Mouse (Mus musculus) midbrain, postnatal 0 days (tissue): ENCODE measurements around the gene Prkd3. TPM values are rescaled to one million over a fixed set of nuclear protein-coding genes. Genes with fewer than 3 reads are reported as not detected.

Experiments
- ATAC-seq: fragments of 200-750 bp; cut with Nextera tagmentation; 2 replicates; pipeline ENCODE4 v1.8.0; 2017; ENCODE audit warnings: moderate number of reproducible peaks, mild to moderate bottlenecking, moderate TSS enrichment, moderate library complexity; ENCODE audit not compliant: low FRiP score
- DNase-seq: peaks from one replicate; pipeline ENCODE4 v3.0.0-alpha.2; 2015; ENCODE audit warnings: low spot score
- H3K27ac ChIP-seq: fragments of 300-500 bp; sonication (generic); 2 replicates; pipeline ENCODE4 v1.5.1; 2014; ENCODE audit warnings: low read depth, mild to moderate bottlenecking, low read length, mixed read lengths
- H3K27me3 ChIP-seq: fragments of 300-500 bp; sonication (generic); 2 replicates; pipeline ENCODE4 v1.6.1; 2014; ENCODE audit warnings: low read length, control low read depth, mixed read lengths; ENCODE audit not compliant: insufficient read depth
- H3K36me3 ChIP-seq: fragments of 300-500 bp; sonication (generic); 2 replicates; pipeline ENCODE4 v1.6.1; 2014; ENCODE audit warnings: low read length, control low read depth, mixed read lengths; ENCODE audit not compliant: insufficient read depth
- H3K4me1 ChIP-seq: fragments of 300-500 bp; sonication (generic); 2 replicates; pipeline ENCODE4 v1.6.1; 2014; ENCODE audit warnings: mild to moderate bottlenecking, control low read depth, antibody characterized with exemption, low read length, mixed read lengths; ENCODE audit not compliant: insufficient read depth
- H3K4me2 ChIP-seq: fragments of 300-500 bp; sonication (generic); 2 replicates; pipeline ENCODE4 v1.6.1; 2014; ENCODE audit warnings: low read depth, mild to moderate bottlenecking, low read length, mixed read lengths; ENCODE audit not compliant: poor library complexity, severe bottlenecking
- H3K4me3 ChIP-seq: fragments of 300-500 bp; sonication (generic); 2 replicates; pipeline ENCODE4 v1.5.1; 2014; ENCODE audit warnings: low read depth, mild to moderate bottlenecking, low read length, moderate library complexity
- H3K9ac ChIP-seq: fragments of 300-500 bp; sonication (generic); replicated peaks from 2 replicates; pipeline ENCODE4 v1.6.1; 2014; ENCODE audit warnings: mild to moderate bottlenecking, low read length, moderate library complexity, mixed read lengths; ENCODE audit not compliant: poor library complexity, severe bottlenecking
- H3K9me3 ChIP-seq: fragments of 300-500 bp; sonication (generic); 2 replicates; pipeline ENCODE4 v1.6.1; 2016; ENCODE audit warnings: low read length, control low read depth
- CTCF ChIP-seq: IDR thresholded peaks from 2 replicates; pipeline ENCODE4 v1.5.1; 2016; ENCODE audit warnings: antibody characterized with exemption, mild to moderate bottlenecking
- WGBS: fragments of 180-500 bp; shearing (Covaris S2); extraction: QIAGEN DNeasy Blood & Tissue Kit; methylation state at CpG from one replicate; pipeline ENCODE4 v1.1.7; 2014; 5-methylcytosine and 5-hydroxymethylcytosine counted together
- polyA plus RNA-seq: library from polyadenylated mRNA; unstranded; fragments of >200 nt; fragmentation: Nextera tagmentation; extraction: Ambion mirVana; gene quantifications from 2 replicates; pipeline ENCODE4 v1.2.1, GENCODE M21; 2015
- total RNA-seq: library from RNA; depleted of rRNA; stranded (reverse); fragments of >200 nt; gene quantifications from 2 replicates; pipeline ENCODE4 v1.2.3, GENCODE M21; 2014

The Prkd3 gene
- total and polyA plus RNA-seq, 2 experiments from 2014 or later: 5.9 to 20.1 TPM

GRCm38 (mm10) chr17:78959473-78959872 lies 61.1 kb downstream of the Prkd3 start:
- Histone ChIP-seq H3K27me3 (no peaks in the 10 kb centered on the region), H3K4me3 (no peak overlapping the region), H3K36me3 (peaks cover 3% of the 10 kb centered on the region; the same call in 1 of the 2 replicates), H3K27ac (no peak overlapping the region), H3K4me2 (no peak overlapping the region), H3K4me1 (no peaks in the 10 kb centered on the region), H3K9me3 (no peaks in the 10 kb centered on the region), H3K9ac (no peak overlapping the region)
- 86% methylated on average over 6 of the region's 6 CpGs for WGBS
- ATAC-seq: no peak
- no peak for DNase-seq
- no peak for TF ChIP-seq CTCF

- no peak for DNase-seq
- 94% methylated on average over 8 of the region's 8 CpGs for WGBS
- no peak for ATAC-seq
- Histone ChIP-seq H3K36me3 (0 out of 2 replicates have a peak, but pooled peaks cover 10% of the 10 kb centered on the region), H3K4me2 (no peak overlapping the region), H3K27me3 (no peaks in the 10 kb centered on the region), H3K27ac (no peak overlapping the region), H3K9me3 (no peaks in the 10 kb centered on the region), H3K4me3 (no peak overlapping the region), H3K4me1 (no peaks in the 10 kb centered on the region), H3K9ac (no peak overlapping the region)
- TF ChIP-seq CTCF: no peak
These were observed 67.4 kb downstream of the Prkd3 start for GRCm38 (mm10) chr17:78953240-78953639.

GRCm38 (mm10) chr17:78952070-78952469 lies 68.5 kb downstream of the Prkd3 start:
- Histone ChIP-seq H3K4me2 (no peak overlapping the region), H3K9me3 (no peaks in the 10 kb centered on the region), H3K4me1 (no peaks in the 10 kb centered on the region), H3K4me3 (no peak overlapping the region), H3K36me3 (0 out of 2 replicates have a peak, but pooled peaks cover 10% of the 10 kb centered on the region), H3K9ac (no peak overlapping the region), H3K27me3 (no peaks in the 10 kb centered on the region), H3K27ac (no peak overlapping the region)
- ATAC-seq (no peak), DNase-seq (no peak)
- TF ChIP-seq CTCF: no peak
- WGBS: 91% methylated on average over 5 of the region's 5 CpGs

GRCm38 (mm10) chr17:78951225-78951624 lies 69.4 kb downstream of the Prkd3 start:
- WGBS: 97% methylated on average over 5 of the region's 5 CpGs

GRCm38 (mm10) chr17:78942579-78942978 lies 78.0 kb downstream of the Prkd3 start:
- Histone ChIP-seq H3K27me3 (no peaks in the 10 kb centered on the region), H3K4me1 (no peaks in the 10 kb centered on the region), H3K9ac (no peak overlapping the region), H3K36me3 (peaks cover 47% of the 10 kb centered on the region), H3K27ac (no peak overlapping the region), H3K9me3 (no peaks in the 10 kb centered on the region), H3K4me3 (no peak overlapping the region), H3K4me2 (no peak overlapping the region)
- no peak for ATAC-seq
- TF ChIP-seq CTCF: no peak
- WGBS: 50% methylated on average over 11 of the region's 11 CpGs
- DNase-seq: no peak

More at GRCm38 (mm10) chr17:78951225-78951624, 69.4 kb downstream of the Prkd3 start:
- Histone ChIP-seq H3K9me3 (no peaks in the 10 kb centered on the region), H3K9ac (no peak overlapping the region), H3K36me3 (peaks cover 17% of the 10 kb centered on the region; the same call in 1 of the 2 replicates), H3K27ac (no peak overlapping the region), H3K4me2 (no peak overlapping the region), H3K27me3 (no peaks in the 10 kb centered on the region), H3K4me1 (no peaks in the 10 kb centered on the region), H3K4me3 (no peak overlapping the region)
- TF ChIP-seq CTCF: no peak
- ATAC-seq (no peak), DNase-seq (no peak)

GRCm38 (mm10) chr17:78938927-78939326 lies 81.7 kb downstream of the Prkd3 start:
- ATAC-seq: no peak
- Histone ChIP-seq H3K27ac (no peak overlapping the region), H3K4me2 (no peak overlapping the region), H3K36me3 (peaks cover 35% of the 10 kb centered on the region), H3K4me3 (no peak overlapping the region), H3K9me3 (no peaks in the 10 kb centered on the region), H3K27me3 (no peaks in the 10 kb centered on the region), H3K4me1 (0 out of 2 replicates have a peak, but pooled peaks cover 3% of the 10 kb centered on the region), H3K9ac (no peak overlapping the region)
- WGBS: 89% methylated on average over 4 of the region's 4 CpGs
- TF ChIP-seq CTCF: no peak
- DNase-seq: no peak
